Mouse (Mus musculus) liver, embryonic 13.5 days (tissue): Measurements from ENCODE around the gene Ltb4r1. TPM values are rescaled to one million over a fixed set of nuclear protein-coding genes. Genes with fewer than 3 reads are reported as not detected.

ENCODE experiments used
- ATAC-seq: fragments of 200-750 bp; cut with Nextera tagmentation; 2 replicates; pipeline ENCODE4 v1.8.0; 2017; ENCODE audit warnings: low read depth, mild to moderate bottlenecking, moderate number of reproducible peaks, moderate library complexity
- DNase-seq: peaks from one replicate; pipeline ENCODE4 v3.0.0; 2022
- H3K27ac ChIP-seq: fragments of 300-500 bp; sonication (generic); 2 replicates; pipeline ENCODE4 v1.5.1; 2015; ENCODE audit warnings: moderate library complexity, mild to moderate bottlenecking, inconsistent platforms
- H3K27me3 ChIP-seq: fragments of 300-500 bp; sonication (generic); 2 replicates; pipeline ENCODE4 v1.6.1; 2015; ENCODE audit warnings: mild to moderate bottlenecking, inconsistent platforms
- H3K36me3 ChIP-seq: fragments of 300-500 bp; sonication (generic); 2 replicates; pipeline ENCODE4 v1.6.1; 2015; ENCODE audit warnings: mild to moderate bottlenecking, inconsistent platforms
- H3K4me1 ChIP-seq: fragments of 300-500 bp; sonication (generic); replicated peaks from 2 replicates; pipeline ENCODE4 v1.6.1; 2015; ENCODE audit warnings: inconsistent platforms
- H3K4me2 ChIP-seq: fragments of 300-500 bp; sonication (generic); 2 replicates; pipeline ENCODE4 v1.6.1; 2015; ENCODE audit warnings: inconsistent platforms, mild to moderate bottlenecking, moderate library complexity
- H3K4me3 ChIP-seq: fragments of 300-500 bp; sonication (generic); replicated peaks from 2 replicates; pipeline ENCODE4 v1.5.1; 2015; ENCODE audit warnings: mild to moderate bottlenecking, inconsistent platforms
- H3K9ac ChIP-seq: fragments of 300-500 bp; sonication (generic); 2 replicates; pipeline ENCODE4 v1.6.1; 2015; ENCODE audit warnings: mild to moderate bottlenecking, inconsistent platforms
- H3K9me3 ChIP-seq: fragments of 300-500 bp; sonication (generic); replicated peaks from 2 replicates; pipeline ENCODE4 v1.6.1; 2016; ENCODE audit warnings: inconsistent platforms
- whole genome bisulfite sequencing: fragments of 180-500 bp; shearing (Covaris S2); methylation state at CpG from one replicate; pipeline ENCODE4 v1.1.7; 2015; ENCODE audit not compliant: insufficient replicate concordance; 5-methylcytosine and 5-hydroxymethylcytosine counted together
- polyA plus RNA-seq: library from polyadenylated mRNA; unstranded; fragments of >200 nt; fragmentation: Nextera tagmentation; extraction: Ambion mirVana; gene quantifications from 2 replicates; pipeline ENCODE4 v1.2.1, GENCODE M21; 2015

Gene Ltb4r1
- 4.4 and 4.6 TPM in 2 replicates for polyA plus RNA-seq

GRCm38 (mm10) chr14:55765696-55766095 lies at the start of gene Ltb4r1:
Ltb4r1 (plus strand) TSS chr14:55765962.
- 23% methylated on average over 4 of the region's 4 CpGs for WGBS
- peaks cover 69% of the 10 kb centered on the region for H3K27me3 ChIP-seq
- H3K36me3 ChIP-seq, result no peaks in the 10 kb centered on the region
- no peak within 1 kb of the TSS for H3K4me3 ChIP-seq
- peak within 1 kb of the TSS; percentile 47; the same call in 1 of the 2 replicates for H3K27ac ChIP-seq
- H3K4me2 ChIP-seq, result no peak within 1 kb of the TSS
- ATAC-seq (no peak), DNase-seq (no peak)
- H3K9ac ChIP-seq, result no peak within 1 kb of the TSS
- H3K4me1 ChIP-seq, result peaks cover 71% of the 10 kb centered on the region
- H3K9me3 ChIP-seq, result no peaks in the 10 kb centered on the region

DNA sequence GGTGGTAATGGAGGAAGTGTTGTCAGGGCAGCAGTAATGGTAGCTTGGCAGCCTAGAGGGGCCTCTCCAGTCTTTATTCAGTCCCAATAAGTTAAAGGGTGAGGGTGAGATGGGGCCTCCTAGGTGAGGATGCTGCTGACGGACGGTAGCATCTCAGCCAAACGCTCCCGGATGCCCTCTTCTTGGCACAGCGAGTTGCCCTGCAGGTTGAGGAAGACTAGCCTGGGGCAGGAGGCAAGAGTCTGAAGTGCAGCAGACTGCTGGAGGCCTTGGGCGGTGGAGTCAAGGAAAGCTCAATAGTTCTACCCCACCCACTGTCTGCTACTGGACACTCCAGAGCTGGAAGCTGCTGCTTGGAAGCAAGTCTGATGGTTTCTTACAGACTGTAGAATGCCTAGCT lies 49.5 kb upstream of the Ltb4r1 start:
- Histone ChIP-seq H3K4me3 (no peak overlapping the region), H3K36me3 (peaks cover 32% of the 10 kb centered on the region), H3K9me3 (no peaks in the 10 kb centered on the region), H3K4me1 (peaks cover 39% of the 10 kb centered on the region), H3K9ac (no peak overlapping the region), H3K27ac (no peak overlapping the region), H3K27me3 (peaks cover 11% of the 10 kb centered on the region), H3K4me2 (no peak overlapping the region)
- DNase-seq, result no peak
- ATAC-seq, result no peak
- WGBS, result 88% methylated on average over 6 of the region's 6 CpGs

GRCm38 (mm10) chr14:55716884-55717283 lies 48.9 kb upstream of the Ltb4r1 start:
- ATAC-seq, result no peak
- H3K4me1 ChIP-seq, result peaks cover 42% of the 10 kb centered on the region
- DNase-seq, result no peak
- peaks cover 11% of the 10 kb centered on the region for H3K27me3 ChIP-seq
- no peak overlapping the region for H3K9ac ChIP-seq
- no peak overlapping the region for H3K4me2 ChIP-seq
- WGBS, result 77% methylated on average over 8 of the region's 8 CpGs
- H3K27ac ChIP-seq, result no peak overlapping the region
- no peaks in the 10 kb centered on the region for H3K9me3 ChIP-seq
- no peak overlapping the region for H3K4me3 ChIP-seq
- peaks cover 32% of the 10 kb centered on the region for H3K36me3 ChIP-seq

DNA sequence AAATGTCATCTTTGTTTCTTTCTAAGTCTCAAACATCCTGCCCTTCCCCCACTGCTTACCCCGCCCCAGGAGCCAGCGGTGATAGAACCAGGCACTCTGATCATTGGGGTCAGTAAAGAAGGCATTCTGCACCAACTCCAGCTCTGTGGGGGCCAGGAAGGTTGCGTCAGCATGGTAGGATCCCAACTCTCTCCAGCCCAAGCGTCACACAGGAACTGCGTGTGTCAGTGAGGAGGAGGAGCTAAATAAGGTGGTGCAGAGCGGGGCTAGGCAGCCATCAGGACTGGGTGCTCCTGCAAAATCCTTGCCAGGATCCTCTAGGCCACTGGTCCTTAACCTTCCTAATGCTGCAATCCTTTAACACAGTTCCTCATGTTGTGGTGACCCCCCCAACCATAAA lies 46.0 kb upstream of the Ltb4r1 start:
- DNase-seq (no peak), ATAC-seq (no peak)
- WGBS, result 74% methylated on average over 6 of the region's 6 CpGs
- H3K9ac ChIP-seq, result no peak overlapping the region
- H3K9me3 ChIP-seq, result no peaks in the 10 kb centered on the region
- no peak overlapping the region for H3K4me2 ChIP-seq
- no peak overlapping the region for H3K27ac ChIP-seq
- no peak overlapping the region for H3K4me3 ChIP-seq
- H3K4me1 ChIP-seq, result peaks cover 44% of the 10 kb centered on the region
- peaks cover 32% of the 10 kb centered on the region for H3K36me3 ChIP-seq
- no peaks in the 10 kb centered on the region for H3K27me3 ChIP-seq

DNA sequence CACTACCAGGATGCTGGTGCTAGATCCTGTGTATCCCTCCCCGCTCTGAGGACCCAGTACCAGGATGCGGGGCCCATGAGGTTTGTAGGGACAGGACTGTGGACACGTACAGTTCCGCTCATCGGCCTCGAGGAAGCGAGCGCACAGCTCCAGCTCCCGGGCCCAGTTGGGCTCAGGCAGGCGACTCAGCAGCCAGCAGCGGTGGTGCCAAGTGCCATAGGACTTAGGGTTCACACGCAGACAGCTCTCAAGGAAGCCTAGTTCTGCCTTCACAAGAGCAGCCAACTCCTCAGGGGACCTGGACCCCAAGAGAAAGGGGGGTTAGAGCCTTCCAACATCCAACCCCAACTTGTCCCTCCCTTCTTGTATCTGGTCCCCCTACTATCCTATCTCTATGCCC lies 45.1 kb upstream of the Ltb4r1 start:
- peaks cover 41% of the 10 kb centered on the region for H3K4me1 ChIP-seq
- 0 out of 2 replicates have a peak overlapping the region, but pooled peaks have one; percentile 80 for H3K9ac ChIP-seq
- ATAC-seq, result no peak
- 0 out of 2 replicates have a peak overlapping the region, but pooled peaks have one; percentile 84 for H3K27ac ChIP-seq
- no peak for DNase-seq
- no peaks in the 10 kb centered on the region for H3K27me3 ChIP-seq
- no peaks in the 10 kb centered on the region for H3K9me3 ChIP-seq
- 84% methylated on average over 12 of the region's 12 CpGs for WGBS
- peak overlapping the region; percentile 89 for H3K4me2 ChIP-seq
- no peak overlapping the region for H3K4me3 ChIP-seq
- peaks cover 32% of the 10 kb centered on the region for H3K36me3 ChIP-seq

DNA sequence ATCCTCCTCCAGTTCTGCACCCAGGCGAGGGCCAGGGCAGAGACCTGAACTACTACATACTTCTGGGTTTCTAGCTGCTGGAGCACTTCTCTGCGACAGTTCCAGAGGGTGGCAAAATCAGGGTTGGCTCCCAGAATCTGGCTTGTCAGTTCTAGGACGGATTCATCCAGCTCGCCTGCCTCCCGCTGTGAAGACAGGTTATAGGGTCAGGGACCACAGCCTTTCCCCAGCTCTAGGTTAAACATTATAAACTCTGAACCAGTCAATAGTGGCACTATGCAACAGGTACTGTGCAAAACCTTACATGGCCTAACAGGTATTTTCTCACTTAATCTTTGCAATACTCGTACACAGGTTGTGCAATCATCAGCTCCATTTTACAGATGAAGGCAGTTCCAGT lies 44.7 kb upstream of the Ltb4r1 start:
- Histone ChIP-seq H3K9me3 (no peaks in the 10 kb centered on the region), H3K4me1 (peaks cover 41% of the 10 kb centered on the region), H3K27ac (peak overlapping the region; percentile 84; the same call in 1 of the 2 replicates), H3K4me2 (peak overlapping the region; percentile 89), H3K9ac (peak overlapping the region; percentile 80), H3K36me3 (peaks cover 30% of the 10 kb centered on the region), H3K4me3 (peak overlapping the region; percentile 81), H3K27me3 (no peaks in the 10 kb centered on the region)
- DNase-seq (no peak), ATAC-seq (no peak)
- WGBS, result 72% methylated on average over 6 of the region's 6 CpGs

GRCm38 (mm10) chr14:55721700-55722437 lies 43.9 kb upstream of the Ltb4r1 start, which contains the start of gene Rabggta:
Rabggta (minus strand) TSS chr14:55722263.
- under 1% methylated on average over 50 of the region's 50 CpGs for WGBS
- Histone ChIP-seq H3K4me3 (peak within 1 kb of the TSS; percentile 81), H3K9me3 (no peaks in the 10 kb centered on the region), H3K4me2 (peak within 1 kb of the TSS; percentile 89), H3K36me3 (peaks cover 26% of the 10 kb centered on the region), H3K4me1 (peaks cover 41% of the 10 kb centered on the region), H3K27ac (peak within 1 kb of the TSS; percentile 84), H3K27me3 (no peaks in the 10 kb centered on the region), H3K9ac (peak within 1 kb of the TSS; percentile 80)
- ATAC-seq (peak; percentile 92), DNase-seq (peak; percentile 90)

DNA sequence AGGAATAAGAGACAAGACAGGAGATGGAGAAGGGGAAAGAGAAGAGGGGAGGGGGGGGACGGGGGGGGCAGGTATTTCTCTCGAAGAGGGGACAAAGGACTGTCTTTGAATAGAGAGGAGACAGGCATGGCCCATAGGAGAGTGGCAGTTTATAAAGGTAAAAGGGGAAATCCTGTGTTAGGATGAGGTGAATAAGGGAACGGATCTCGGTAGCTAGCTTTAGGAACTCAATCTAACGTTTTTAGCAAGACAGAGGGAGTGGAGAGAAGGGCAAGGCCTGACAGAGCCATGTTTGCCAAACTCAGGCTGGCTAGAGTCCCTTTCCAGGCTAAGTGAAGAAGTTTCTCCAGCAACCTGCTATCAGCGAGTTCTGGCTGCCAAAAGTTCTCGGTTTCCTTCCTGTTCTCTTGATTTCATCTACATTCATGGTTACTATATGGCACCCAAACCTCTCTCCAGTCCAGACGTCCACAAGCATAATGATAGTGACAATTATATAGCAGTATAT lies 43.3 kb upstream of the Ltb4r1 start:
- H3K36me3 ChIP-seq, result peaks cover 19% of the 10 kb centered on the region
- H3K9ac ChIP-seq, result peak overlapping the region; percentile 80
- peak overlapping the region; percentile 81 for H3K4me3 ChIP-seq
- ATAC-seq (peak; percentile 5; the same call in 1 of the 2 replicates), DNase-seq (no peak)
- 26% methylated on average over 8 of the region's 8 CpGs for WGBS
- H3K27me3 ChIP-seq, result no peaks in the 10 kb centered on the region
- H3K9me3 ChIP-seq, result no peaks in the 10 kb centered on the region
- H3K27ac ChIP-seq, result peak overlapping the region; percentile 62
- peak overlapping the region; percentile 89 for H3K4me2 ChIP-seq
- H3K4me1 ChIP-seq, result peaks cover 41% of the 10 kb centered on the region

DNA sequence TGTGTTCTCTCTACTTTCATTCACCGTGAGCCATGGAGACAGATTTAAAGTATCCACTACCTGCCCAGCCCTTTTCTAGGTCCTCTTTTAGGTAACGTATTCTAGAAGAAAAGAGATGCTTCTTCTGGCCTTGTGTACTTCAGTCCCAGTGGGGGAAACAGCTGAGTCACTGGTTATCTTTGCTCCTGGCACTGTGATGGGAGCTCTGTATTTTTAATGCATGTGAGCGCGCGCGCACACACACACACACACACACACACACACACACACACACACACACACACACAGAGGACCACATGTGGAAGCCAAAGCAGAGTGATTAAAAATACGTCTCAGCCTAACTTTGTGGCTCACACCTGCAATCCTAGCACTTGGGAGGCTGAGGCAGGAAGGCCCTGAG lies 42.3 kb upstream of the Ltb4r1 start:
- peak overlapping the region; percentile 62 for H3K27ac ChIP-seq
- no peaks in the 10 kb centered on the region for H3K27me3 ChIP-seq
- ATAC-seq (no peak), DNase-seq (no peak)
- H3K9ac ChIP-seq, result no peak overlapping the region
- no peaks in the 10 kb centered on the region for H3K9me3 ChIP-seq
- H3K4me2 ChIP-seq, result no peak overlapping the region
- no peak overlapping the region for H3K4me3 ChIP-seq
- H3K36me3 ChIP-seq, result peaks cover 13% of the 10 kb centered on the region
- WGBS, result 76% methylated on average over 7 of the region's 7 CpGs
- peaks cover 43% of the 10 kb centered on the region for H3K4me1 ChIP-seq

GRCm38 (mm10) chr14:55724411-55724871 lies 41.3 kb upstream of the Ltb4r1 start:
- Histone ChIP-seq H3K27ac (no peak overlapping the region), H3K9ac (no peak overlapping the region; the same call in 1 of the 2 replicates), H3K27me3 (no peaks in the 10 kb centered on the region), H3K4me2 (no peak overlapping the region), H3K4me3 (no peak overlapping the region), H3K36me3 (peaks cover 6% of the 10 kb centered on the region; the same call in 1 of the 2 replicates), H3K9me3 (no peaks in the 10 kb centered on the region), H3K4me1 (peaks cover 46% of the 10 kb centered on the region)
- DNase-seq, result no peak
- WGBS, result 29% methylated on average over 8 of the region's 8 CpGs
- no peak for ATAC-seq

GRCm38 (mm10) chr14:55726261-55726660 lies 39.5 kb upstream of the Ltb4r1 start:
- Histone ChIP-seq H3K9me3 (no peaks in the 10 kb centered on the region), H3K27me3 (0 out of 2 replicates have a peak, but pooled peaks cover 4% of the 10 kb centered on the region), H3K4me1 (peaks cover 45% of the 10 kb centered on the region), H3K4me2 (no peak overlapping the region), H3K4me3 (no peak overlapping the region), H3K27ac (no peak overlapping the region), H3K9ac (no peak overlapping the region), H3K36me3 (no peaks in the 10 kb centered on the region)
- DNase-seq (no peak), ATAC-seq (no peak)
